Mouse (Mus musculus) v-Abl transformed pro-B cells (cell line): ENCODE data around the gene Thrb.

ENCODE experiments used
- in situ Hi-C, 2 experiments: fragments of 400-800 bp; cut with MboI; formaldehyde crosslinking; loops; one replicate each; pipeline ENCODE4 v1.15.1; 2025; ENCODE audit not compliant: unreplicated experiment in 2 of 2

The Thrb gene

DNA sequence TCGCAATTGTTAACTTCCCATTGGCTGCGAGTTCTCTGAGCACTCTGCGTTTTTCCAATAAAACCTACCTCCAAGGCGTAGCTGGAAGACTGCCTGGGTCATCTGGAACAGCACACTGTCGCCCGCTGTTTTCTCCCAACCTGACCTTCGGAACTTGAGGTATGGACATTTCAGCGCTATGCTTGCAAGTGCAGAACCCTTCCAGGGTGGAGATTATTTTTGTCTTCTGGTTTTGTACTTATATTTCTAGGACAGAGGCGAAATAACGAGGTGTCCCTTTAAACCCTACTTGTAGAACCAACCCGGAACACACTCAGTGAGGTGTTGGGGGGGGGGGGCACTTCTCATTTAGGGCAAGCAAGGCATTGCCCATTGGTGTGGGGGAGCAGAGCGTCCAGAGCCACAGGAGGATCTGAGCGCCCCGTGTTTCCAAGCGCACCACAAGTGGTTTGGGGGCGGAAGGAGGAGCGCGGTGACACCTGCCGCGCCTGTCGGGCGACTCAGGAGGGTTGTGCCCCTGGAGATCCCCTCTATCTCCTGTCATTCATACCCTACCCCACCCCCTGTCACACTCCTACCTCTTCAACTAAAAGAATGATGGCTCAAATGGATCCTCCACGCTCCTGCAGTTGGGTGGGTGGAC, at the start of gene Thrb:
Gene Thrb, plus strand, starts transcription at position 576 of the 643 bp plus-strand sequence.
- in situ Hi-C loops: loop anchor here (5.0 to 25.0 kb wide), 12 partner anchors 248 to 1423 kb away; partner anchors contain the start of genes Ngly1 (in 1 of the 2) and Oxsm (in 1 of the 2)

DNA sequence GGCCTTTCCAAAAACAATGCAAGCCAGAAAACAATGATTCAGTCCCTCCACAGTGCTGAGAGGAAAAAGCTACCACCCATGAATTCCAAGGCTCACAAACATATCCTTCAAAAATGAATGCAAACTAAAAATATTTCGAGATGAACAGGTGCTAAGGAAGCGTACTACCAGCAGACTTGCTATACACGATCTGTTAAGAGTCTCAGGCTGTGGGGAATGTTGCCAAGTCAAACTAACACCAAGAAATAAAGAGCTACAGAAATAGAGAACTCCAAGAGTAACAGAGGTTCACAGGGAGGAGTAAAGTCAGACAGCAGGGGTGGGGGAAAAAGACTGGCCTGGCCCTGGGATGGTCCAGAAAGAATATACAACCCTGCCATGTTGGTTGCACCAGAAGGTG, 38.4 kb upstream of the Thrb start:
- in situ Hi-C loops: no loop called here

DNA sequence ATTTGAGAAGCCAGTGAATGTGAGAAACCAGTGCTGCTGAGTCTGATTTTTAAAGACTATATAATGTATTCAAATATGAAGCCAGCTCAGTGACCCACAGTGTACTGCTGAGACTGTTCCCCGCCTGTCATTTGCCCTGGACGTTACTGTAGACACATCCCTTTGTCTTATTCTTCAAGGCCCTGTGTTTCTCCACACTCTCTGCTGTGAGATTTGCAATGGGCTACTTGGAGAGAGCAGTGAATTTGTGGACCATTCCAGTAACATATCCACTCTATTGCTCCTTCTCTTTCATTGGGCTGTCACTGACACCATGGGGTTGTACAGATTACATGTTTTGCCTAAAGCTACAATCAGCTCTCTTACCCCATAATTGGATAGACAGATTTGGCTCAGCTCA, 36.1 kb upstream of the Thrb start:
- in situ Hi-C loops: no loop called here

DNA sequence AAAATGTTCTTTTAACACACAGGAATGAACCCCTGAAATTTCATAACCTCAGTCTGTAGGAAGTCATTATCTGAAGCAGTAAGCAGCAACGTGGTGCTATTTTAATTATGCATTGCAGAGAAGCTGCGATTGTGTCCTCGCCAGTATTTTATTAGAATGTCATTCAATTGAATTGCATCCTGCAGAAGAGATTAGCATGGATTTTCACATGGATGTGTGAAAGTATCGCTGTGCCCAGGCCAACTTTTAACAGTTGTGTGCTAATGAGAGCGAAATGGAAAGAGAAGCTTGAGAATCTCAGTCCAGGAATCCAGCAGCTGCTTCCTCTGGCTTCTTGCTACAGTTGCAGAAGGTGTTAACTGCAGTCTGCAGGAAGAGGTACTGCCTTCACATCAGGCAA, 30.8 kb upstream of the Thrb start:
- in situ Hi-C loops: no loop called here

DNA sequence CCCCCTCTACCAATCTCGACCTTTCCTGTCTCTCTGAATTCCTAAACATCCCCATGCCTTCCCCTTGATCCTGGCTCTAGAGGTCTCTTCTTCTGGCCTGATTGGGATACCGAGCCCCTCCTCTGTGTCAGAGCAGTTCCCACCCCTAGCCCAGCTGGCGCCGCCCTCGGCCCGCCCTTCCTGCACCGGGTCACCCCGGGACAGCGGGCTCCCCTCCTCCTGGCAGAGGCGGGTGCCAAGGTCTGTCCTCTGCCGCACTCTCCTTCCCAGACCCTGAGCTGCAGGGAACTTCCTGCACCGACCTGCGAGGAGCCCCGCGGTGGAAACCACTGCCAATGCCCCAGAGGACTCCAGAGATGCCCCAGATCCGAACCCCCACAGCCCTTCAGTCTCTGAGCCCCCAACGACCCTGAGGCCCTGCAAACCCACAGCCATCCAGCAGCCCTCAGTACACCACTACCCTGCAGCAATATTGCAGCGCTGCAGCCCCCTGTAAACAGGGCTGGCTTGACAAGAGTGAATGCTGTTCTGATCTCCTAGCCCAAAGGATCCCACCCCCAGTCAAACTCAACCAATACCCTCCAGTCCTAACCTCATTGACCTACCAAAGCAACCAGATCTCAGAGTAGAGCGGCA, 27.1 kb upstream of the Thrb start:
- in situ Hi-C loops: no loop called here

DNA sequence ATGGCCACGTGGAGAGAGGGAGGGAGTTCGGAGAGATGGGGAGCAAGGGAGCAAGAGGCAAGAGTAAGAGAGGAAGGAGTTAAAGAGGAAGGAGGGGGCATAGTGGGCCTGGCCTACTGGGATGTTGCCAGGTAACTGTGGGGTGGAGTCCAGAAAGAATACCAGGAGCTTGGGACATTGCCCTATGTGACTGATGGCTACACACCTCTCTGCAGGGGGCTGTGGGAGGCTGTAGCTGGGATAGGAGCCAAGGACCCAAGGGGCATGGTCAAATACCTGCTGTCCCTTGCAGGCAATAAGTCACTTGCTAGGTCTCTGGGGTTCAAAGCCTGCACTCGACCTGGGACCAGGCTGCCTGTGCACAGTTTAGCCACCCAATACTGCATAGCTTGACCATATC, 23.1 kb upstream of the Thrb start:
- in situ Hi-C loops: no loop called here

DNA sequence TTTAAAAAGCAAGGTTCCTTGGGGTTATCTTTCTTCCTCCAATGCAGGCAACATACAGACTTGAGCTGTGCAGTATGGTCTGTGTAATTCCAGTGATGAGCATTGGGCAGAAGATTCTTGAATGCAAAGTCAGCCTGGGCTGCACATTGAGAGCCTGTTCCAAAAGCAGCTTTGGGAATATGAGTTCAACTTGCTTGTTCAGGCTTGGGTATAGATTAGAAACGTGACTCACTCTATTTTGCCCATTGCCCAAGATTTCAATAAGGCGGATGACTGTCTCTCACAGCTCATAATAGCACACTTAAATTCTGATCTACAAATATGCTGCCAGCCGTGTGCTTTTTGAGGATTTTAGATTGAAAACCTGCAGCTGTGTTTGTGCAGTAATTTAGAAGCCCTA, 18.3 kb upstream of the Thrb start:
- in situ Hi-C loops: no loop called here

DNA sequence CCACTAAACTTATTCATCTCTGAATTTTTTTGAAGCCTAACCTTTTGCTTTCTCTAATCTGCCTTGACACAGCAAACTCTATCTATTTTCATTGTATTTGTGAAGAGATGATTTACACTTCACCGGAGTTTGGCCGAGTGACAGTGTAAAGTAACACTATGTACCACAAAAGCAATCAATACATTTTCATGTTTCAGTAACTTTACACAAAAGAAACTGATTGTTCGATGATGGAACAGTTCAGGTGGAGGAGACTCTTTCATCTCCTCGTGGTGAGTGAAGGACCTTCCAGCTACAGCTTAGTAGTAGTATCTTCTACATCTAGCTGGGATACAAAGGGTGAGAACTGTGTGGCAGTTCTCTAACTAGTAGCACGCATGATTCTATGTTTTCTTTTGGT, 5.0 kb upstream of the Thrb start:
- in situ Hi-C loops: loop anchor here (5.0 to 25.0 kb wide), 5 partner anchors 243 to 1418 kb away; partner anchors contain the start of genes Ngly1 (in 1 of the 2) and Oxsm (in 1 of the 2)

DNA sequence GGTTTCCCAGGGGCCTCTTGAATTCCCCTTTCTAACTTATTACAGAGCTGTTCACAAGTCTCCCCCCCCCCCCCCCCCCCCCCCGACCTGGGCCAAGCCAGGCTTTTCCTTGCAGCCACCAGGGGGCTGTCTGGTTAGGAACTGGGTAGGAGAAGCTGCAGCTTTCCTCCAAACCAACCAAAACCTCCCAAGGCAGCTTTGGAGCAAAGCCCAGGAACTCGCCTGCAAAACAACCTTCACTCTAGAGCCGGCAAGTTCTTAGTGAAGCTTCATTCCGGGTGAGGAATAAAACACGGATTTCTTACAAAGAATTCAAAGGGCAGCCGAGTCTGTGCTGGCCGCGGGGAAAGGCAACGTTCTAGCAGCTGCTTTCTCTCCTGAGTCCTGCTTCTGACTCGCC, 1.0 kb upstream of the Thrb start:
- in situ Hi-C loops: loop anchor here (5.0 to 25.0 kb wide), 5 partner anchors 247 to 1422 kb away; partner anchors contain the start of genes Ngly1 (in 1 of the 2) and Oxsm (in 1 of the 2)

DNA sequence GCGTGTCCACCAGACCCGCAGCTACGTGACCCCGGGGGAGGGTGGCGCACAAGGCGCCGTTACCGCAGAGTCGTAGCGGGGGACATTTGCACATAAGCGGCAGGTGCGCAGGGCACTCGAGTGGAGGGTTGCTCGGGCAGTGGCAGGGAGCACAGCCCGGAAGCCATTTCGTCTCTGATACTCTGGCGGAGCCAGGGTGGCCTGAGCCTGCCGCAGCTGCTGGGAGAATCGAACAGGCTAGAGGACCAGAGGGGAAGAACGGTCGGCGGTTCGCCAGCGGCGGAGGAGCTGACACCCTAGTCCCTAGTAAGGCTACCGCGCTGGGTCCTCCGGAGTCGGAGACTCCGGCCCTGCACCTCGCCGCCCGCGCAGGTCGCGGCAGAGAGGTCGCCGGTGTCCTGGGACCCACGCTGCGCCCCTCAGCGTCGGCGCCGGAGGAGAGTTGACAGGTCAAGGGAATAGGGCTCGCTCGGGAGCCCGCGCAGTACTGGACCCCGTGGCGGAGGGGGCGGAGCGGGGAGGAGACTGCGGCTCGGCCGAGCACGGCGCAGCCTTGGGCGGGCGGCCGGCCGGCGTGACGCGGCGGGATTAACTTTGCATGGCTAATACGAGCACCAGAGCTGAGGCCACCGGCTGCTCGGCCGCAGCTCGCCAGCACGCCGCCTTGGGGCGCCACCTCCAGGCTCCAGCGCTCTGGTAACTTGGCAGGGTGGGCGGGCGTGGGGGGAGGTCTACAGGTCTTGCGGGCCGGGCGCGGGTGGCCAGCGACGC, 453 bp downstream of the Thrb start:
- in situ Hi-C loops: loop anchor here (5.0 to 25.0 kb wide), 10 partner anchors 253 to 1423 kb away; partner anchors contain the start of genes Ngly1 (in 1 of the 2) and Oxsm (in 1 of the 2)

DNA sequence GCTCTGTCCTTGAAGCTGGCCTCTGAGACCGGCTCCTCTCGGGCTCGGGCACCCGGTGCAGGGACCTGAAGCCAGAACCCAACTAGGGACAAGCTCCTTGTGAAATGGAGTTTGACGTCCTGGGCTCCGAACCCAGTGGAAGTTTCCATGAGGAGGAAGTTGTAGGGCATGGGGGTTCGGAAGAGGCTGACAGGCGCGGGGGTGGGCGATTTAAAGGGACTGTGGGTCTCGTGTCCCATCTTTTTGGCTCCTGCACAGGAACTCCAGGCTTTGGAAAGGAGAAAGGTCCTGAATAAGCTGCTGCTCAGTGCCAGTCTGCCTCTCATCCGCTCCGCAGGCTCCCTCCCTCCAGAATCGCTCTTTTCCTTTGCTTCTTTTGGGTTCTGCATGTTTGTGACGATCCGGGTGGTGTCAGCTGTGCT, 1.1 kb downstream of the Thrb start:
- in situ Hi-C loops: loop anchor here (5.0 to 25.0 kb wide), 10 partner anchors 254 to 1424 kb away; partner anchors contain the start of genes Ngly1 (in 1 of the 2) and Oxsm (in 1 of the 2)

DNA sequence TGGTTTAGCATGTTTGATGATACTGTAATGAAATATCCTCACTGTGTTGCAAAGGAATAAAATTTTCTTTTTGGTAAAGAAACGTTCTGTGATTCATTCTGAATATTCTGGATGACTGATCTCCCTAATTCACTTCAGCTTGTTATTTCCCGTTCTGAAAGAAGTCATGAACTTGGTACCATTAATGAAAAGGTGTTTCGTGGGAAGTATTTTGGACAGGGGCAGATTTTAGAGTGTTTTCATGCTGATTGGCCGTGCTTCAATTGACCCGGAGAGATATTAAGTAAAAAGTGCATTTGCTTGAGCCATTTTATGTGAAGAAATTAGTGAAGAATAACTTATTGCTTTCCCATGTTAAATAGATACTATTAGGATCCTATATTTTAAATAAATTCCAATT, 2.0 kb downstream of the Thrb start:
- in situ Hi-C loops: loop anchor here (5.0 to 25.0 kb wide), 10 partner anchors 255 to 1425 kb away; partner anchors contain the start of genes Ngly1 (in 1 of the 2) and Oxsm (in 1 of the 2)

DNA sequence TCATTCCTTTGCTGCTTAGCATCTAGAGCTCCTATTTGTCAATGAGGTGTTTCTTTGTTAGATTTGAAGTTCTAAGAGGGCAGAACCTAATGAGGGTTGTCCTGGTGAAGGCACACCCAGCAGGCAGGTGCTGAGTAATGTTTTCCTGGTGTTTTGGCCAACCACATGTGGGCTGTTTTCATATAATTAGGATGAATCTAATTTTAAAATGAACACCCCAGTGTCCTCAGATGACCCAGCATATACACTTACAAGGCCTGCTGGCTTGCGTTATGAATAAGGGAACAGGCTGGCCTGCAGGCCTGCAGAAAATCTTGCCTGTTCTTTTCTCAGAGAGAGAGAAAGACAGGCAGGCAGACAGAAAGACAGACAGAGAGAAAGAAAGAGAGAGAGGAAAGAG, 14.3 kb downstream of the Thrb start:
- in situ Hi-C loops: loop anchor here (25.0 kb wide), 3 partner anchors 613 to 1437 kb away; partner anchors contain the start of genes Ngly1 (in 1 of the 2) and Oxsm (in 1 of the 2)

DNA sequence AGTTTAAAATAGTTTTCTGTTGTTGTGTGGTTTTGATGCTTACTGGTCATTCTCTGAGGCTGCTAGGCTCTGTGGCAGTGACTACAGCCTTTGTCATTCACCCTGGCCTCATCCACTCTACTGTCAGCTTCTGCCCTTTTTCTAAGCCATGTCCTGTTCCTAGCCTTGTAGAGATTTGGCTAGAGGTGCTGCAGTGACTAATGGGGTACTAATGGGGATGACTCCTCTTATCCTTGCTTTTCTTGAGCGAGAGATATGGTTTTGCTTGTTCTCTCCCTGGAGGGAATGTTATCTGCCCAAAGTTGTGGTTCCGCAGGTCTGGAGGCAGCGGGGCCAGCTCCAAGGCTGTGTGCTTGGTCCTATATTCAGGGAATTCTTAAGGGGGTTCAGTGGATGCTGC, 15.2 kb downstream of the Thrb start:
- in situ Hi-C loops: no loop called here

DNA sequence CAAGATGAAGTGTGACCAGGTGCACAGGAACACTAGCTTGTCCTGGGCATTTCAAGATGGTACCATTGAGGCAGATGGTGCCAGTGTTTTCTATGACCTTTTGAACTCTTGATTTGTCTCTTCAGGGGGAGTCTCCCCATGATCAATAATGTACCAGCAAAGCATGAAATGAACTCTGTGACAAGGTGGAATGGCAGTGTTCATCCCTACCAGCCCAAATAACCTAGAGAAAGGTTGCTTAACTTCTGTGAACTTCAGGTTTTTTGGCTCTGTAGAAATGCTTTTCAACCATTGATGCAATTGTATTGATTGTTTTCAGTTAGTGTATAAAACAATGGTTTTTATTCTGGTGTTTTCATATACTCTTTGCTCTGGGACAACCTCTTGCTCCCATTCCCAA, 21.4 kb downstream of the Thrb start:
- in situ Hi-C loops: no loop called here

DNA sequence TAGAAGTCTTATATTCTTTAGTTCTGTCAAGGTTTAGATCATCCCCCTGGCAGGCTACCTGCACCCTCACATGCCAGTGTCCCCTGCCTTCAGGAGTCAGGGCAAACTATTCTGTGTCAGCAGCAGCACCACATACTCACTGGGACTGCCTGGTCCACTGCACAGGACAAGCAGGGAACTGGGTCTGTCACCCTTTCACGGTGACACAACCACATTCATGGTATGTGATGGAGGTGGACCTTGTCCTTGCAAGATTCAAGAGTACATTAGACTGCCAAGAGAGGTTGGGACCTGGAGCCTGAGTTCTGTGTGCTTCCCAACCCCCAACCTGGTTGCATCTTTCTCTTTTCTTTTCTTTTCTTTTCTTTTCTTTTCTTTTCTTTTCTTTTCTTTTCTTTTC, 24.8 kb downstream of the Thrb start:
- in situ Hi-C loops: no loop called here

DNA sequence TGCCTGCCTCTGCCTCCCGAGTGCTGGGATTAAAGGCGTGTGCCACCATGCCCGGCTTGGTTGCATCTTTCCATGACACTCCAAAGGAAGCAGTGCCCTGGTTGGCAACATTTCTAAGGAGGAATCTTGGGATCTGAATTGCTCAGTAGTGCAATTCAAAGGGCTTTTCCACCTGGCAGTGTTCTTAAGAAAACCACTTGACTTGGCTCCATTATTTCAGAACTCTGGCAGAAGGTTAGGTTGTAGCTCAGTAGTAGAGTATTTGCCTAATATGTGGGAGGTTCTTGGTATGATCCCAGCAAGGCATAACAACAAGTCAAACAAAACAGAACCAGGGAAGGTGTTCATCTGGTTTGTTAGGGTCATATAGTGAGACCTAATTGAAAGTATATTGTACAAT, 25.4 kb downstream of the Thrb start:
- in situ Hi-C loops: no loop called here

DNA sequence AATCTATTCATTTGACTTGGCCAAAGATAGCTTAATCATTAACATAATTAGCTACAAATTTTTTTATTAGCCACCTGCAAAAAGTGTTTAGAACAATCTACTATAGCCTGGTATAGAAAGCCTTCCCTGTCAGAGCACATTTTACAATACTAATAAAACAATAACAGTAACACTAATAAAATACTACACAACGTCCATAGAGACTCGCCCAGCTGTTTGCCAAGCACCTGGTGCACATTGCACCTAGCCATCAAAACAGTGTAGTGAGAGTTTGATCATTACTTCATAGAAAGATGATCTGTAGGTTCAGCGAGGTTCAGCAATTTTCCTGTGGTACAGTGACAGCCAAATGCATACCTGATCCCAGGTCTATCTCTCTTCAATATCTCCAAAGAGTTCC, 26.9 kb downstream of the Thrb start:
- in situ Hi-C loops: no loop called here

DNA sequence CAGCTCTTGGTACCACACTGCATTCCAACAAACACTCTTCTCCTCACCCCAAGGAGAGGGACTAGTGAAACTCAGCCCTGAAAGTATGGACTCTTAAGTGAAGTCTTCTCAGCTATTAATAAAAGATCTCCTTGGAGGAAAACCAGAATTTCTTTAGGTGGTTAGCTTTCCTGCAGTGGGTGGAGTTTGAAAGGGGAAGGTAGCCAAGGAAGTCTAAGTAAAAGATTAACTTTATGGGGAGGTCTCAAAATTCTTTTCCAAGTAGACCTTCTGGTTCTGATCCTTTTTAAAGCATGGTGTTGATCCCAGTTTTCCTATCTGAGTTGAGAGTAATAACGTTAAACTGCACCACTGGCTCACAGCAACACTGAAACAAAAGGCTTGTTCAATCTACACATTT, 31.2 kb downstream of the Thrb start:
- in situ Hi-C loops: no loop called here

DNA sequence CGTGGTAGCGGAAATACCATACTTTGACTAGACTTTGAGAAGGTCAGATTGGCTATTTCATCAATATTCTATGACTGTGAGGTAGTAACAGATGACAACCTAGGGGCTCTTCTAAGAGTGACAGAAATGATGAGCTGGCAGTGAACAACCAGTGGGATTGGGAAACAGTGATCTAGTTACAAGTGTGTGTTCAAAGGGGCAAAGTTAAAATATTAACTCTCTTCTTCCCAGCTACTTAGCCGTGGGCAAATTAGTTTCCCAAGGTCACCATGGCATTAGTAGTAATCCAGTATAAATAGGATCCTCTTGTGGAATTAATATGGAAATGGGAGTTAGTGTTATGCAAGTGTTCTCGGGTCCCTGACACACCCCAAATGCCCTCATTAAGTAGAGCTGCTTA, 35.5 kb downstream of the Thrb start:
- in situ Hi-C loops: no loop called here
